Mouse (Mus musculus): ENCODE results near the gene Slc25a15. TPM values are rescaled to one million over a fixed set of nuclear protein-coding genes. Genes with fewer than 3 reads are reported as not detected.
A peak's percentile ranks its signal among the peaks of the same experiment; 100 is the strongest.

Slc25a15 gene
- total and polyA plus RNA-seq, 3 experiments = 11.1 to 18.2 (median 13.4) TPM

DNA sequence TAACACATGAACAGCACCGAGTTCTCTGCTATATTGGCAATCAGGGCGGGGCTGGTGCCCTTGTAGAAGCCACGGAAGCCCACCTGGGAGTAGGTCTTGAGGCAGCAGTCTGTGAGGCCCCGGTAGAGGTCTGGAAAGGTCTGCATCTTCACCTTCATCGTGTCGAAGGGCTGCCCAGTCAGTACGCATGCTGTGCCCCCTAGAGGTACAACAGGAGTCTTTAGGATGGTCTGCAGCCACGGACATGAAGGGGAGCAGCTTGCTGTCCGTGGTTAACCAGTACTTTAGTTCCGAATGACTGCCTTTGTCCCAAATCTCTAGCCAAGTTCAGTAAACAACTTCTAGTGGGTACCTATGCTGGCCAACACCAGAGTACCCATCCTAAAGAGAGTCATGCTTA, 8.5 kb downstream of the Slc25a15 start:
- Histone ChIP-seq H3K9me3 (replicated peaks) (no peaks in the 10 kb centered on the region), H3K4me1 (ENCODE audit: insufficient read depth, low read depth, low read length) (peaks cover 30% of the 10 kb centered on the region), H3K36me3 (replicated peaks) (peaks cover 89% of the 10 kb centered on the region), H3K27me3 (ENCODE audit: insufficient read depth, low read length) (no peaks in the 10 kb centered on the region), H3K4me3 (ENCODE audit: low read depth, low read length) (no peak overlapping the region)
- ATAC-seq (ENCODE audit: extremely low read depth, insufficient number of reproducible peaks, low FRiP score, poor library complexity, severe bottlenecking) (no peak), DNase-seq (ENCODE audit: low spot score) (no peak)
- no peak for TF ChIP-seq GATA1 (IDR thresholded peaks at IDR 0.05; ENCODE audit: borderline replicate concordance, low read length)
- TF ChIP-seq TAL1 (conservative IDR thresholded peaks at IDR 0.05; ENCODE audit: low read depth, low read length) = no peak
- TF ChIP-seq CTCF (IDR thresholded peaks at IDR 0.05; ENCODE audit: low read depth, low read length) = no peak
- TF ChIP-seq GATA2 (IDR thresholded peaks at IDR 0.05; ENCODE audit: borderline replicate concordance, low read depth, low read length) = no peak
- no peak for TF ChIP-seq POLR2AphosphoS5 (IDR thresholded peaks at IDR 0.05; ENCODE audit: insufficient replicate concordance, low read depth, low read length)

DNA sequence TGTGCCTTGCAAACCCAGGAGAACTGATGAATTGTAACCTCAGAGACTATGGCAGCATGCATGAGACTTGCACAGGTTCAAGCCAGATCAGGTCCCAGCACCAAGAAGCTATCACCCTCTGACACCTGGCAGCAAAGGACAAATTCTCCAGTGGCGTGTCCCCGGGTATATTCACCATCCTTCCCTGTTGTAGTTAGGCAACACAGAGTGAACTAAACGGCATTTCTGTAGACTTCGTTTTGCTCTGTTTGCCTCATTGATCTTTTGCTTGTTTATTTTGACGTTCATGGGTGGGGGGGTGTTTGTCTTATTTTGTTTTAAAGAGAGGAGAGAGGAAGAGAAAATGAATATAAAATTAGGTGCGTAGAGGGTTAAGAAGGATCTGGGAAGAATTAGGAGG, 13.2 kb downstream of the Slc25a15 start:
- Histone ChIP-seq H3K27me3 (ENCODE audit: insufficient read depth, low read length) (no peaks in the 10 kb centered on the region), H3K4me3 (ENCODE audit: low read depth, low read length) (no peak overlapping the region), H3K4me1 (ENCODE audit: insufficient read depth, low read depth, low read length) (peaks cover 6% of the 10 kb centered on the region; the same call in 1 of the 2 replicates), H3K36me3 (replicated peaks) (peaks cover 96% of the 10 kb centered on the region), H3K9me3 (replicated peaks) (no peaks in the 10 kb centered on the region)
- ATAC-seq (ENCODE audit: extremely low read depth, insufficient number of reproducible peaks, low FRiP score, poor library complexity, severe bottlenecking) = no peak
- TF ChIP-seq GATA1 (IDR thresholded peaks at IDR 0.05; ENCODE audit: borderline replicate concordance, low read length) (no peak), GATA2 (IDR thresholded peaks at IDR 0.05; ENCODE audit: borderline replicate concordance, low read depth, low read length) (no peak)
- DNase-seq (ENCODE audit: low spot score) = no peak

DNA sequence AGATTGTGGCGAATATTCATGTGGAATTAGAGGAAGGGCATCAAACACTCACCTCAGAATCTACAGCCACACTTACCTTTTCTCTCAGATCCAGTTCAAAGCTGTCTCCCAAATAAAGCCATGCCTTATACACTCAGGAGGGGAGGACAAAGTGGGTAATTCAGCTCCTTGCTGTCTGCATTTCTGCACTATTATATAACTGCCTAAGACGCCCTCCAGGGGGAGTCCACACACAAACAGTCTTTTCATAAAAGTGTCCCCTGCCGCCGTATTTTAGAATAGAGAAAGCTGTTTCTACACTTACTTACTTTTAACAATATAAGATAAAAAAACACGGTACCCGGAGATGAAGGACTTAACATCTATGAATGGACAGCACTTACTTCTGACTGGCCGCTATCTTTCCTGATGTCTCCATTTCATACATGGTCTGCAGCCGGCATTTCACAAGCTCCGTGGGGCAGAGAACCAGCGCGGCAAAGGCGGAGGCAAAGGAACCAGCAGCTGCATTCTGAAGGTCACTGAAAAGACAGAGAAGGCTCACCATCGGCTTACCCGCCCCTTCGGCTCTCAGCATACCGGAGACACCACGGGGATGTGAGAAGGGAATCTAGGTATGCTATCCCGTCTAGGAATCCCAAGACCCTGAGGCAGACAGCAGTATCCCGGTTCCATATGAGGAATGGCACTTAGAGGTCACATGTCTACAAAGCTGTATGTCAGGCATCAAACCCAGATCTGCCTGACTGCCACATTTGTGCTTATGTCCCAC, 15.4 kb downstream of the Slc25a15 start:
- no peaks in the 10 kb centered on the region for H3K27me3 ChIP-seq (ENCODE audit: insufficient read depth, low read length)
- TF ChIP-seq TAL1 (conservative IDR thresholded peaks at IDR 0.05; ENCODE audit: low read depth, low read length) = no peak
- no peak for TF ChIP-seq GATA1 (IDR thresholded peaks at IDR 0.05; ENCODE audit: borderline replicate concordance, low read length)
- TF ChIP-seq POLR2AphosphoS5 (IDR thresholded peaks at IDR 0.05; ENCODE audit: insufficient replicate concordance, low read depth, low read length) = no peak
- no peak for TF ChIP-seq CTCF (IDR thresholded peaks at IDR 0.05; ENCODE audit: low read depth, low read length)
- TF ChIP-seq GATA2 (IDR thresholded peaks at IDR 0.05; ENCODE audit: borderline replicate concordance, low read depth, low read length) = no peak
- H3K36me3 ChIP-seq (replicated peaks) = peaks cover 89% of the 10 kb centered on the region
- ATAC-seq (ENCODE audit: extremely low read depth, insufficient number of reproducible peaks, low FRiP score, poor library complexity, severe bottlenecking) = no peak
- no peak overlapping the region for H3K4me3 ChIP-seq (ENCODE audit: low read depth, low read length)
- H3K9me3 ChIP-seq (replicated peaks) = no peaks in the 10 kb centered on the region
- DNase-seq (ENCODE audit: low spot score) = no peak
- 0 out of 2 replicates have a peak, but pooled peaks cover 2% of the 10 kb centered on the region for H3K4me1 ChIP-seq (ENCODE audit: insufficient read depth, low read depth, low read length)

DNA sequence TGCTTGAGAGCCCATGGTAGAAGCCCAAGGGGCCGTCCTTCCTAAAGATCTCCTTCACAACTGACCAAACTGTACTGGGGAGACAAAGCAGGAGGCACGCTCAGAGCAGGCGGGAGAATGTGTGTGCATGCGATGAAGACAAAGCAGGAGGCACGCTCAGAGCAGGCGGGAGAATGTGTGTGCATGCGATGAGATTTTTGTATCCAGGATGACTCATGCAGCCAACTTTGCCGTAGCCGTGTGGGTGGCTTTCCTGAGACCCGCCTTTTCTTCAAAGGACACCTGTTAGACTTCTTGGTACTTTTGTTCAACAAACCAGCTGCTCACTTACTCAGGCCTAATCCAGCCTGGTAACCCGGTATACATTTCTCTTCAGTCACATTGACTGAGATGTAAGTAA, 17.5 kb downstream of the Slc25a15 start:
- H3K9me3 ChIP-seq (replicated peaks) = no peaks in the 10 kb centered on the region
- H3K4me1 ChIP-seq (ENCODE audit: insufficient read depth, low read depth, low read length) = 0 out of 2 replicates have a peak, but pooled peaks cover 2% of the 10 kb centered on the region
- TF ChIP-seq TAL1 (conservative IDR thresholded peaks at IDR 0.05; ENCODE audit: low read depth, low read length) = no peak
- no peak for TF ChIP-seq GATA2 (IDR thresholded peaks at IDR 0.05; ENCODE audit: borderline replicate concordance, low read depth, low read length)
- TF ChIP-seq GATA1 (IDR thresholded peaks at IDR 0.05; ENCODE audit: borderline replicate concordance, low read length) = no peak
- TF ChIP-seq POLR2AphosphoS5 (IDR thresholded peaks at IDR 0.05; ENCODE audit: insufficient replicate concordance, low read depth, low read length) = no peak
- TF ChIP-seq CTCF (IDR thresholded peaks at IDR 0.05; ENCODE audit: low read depth, low read length) = no peak
- ATAC-seq (ENCODE audit: extremely low read depth, insufficient number of reproducible peaks, low FRiP score, poor library complexity, severe bottlenecking) = no peak
- peaks cover 90% of the 10 kb centered on the region for H3K36me3 ChIP-seq (replicated peaks)
- no peak for DNase-seq (ENCODE audit: low spot score)
- no peaks in the 10 kb centered on the region for H3K27me3 ChIP-seq (ENCODE audit: insufficient read depth, low read length)
- H3K4me3 ChIP-seq (ENCODE audit: low read depth, low read length) = no peak overlapping the region

DNA sequence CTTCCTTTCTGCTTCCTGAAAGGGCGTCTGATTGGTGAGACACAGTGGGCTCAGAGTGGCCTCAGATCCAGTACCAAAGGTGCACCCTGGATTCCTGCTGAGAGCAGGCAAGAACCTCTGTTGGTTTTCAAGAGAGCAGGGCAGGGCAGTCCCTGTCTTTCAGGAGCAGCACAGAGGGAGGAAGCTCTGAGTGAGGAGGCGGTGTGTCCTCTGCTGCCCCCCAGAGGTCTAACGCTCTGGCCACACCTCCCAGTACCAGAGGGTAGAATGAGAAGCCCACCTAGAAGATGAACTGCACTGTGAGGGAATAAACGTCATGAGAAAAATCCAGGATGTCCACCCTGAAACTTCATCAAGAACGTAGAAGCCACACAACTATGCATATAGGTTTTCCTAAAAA, 21.5 kb downstream of the Slc25a15 start:
- Histone ChIP-seq H3K4me1 (ENCODE audit: insufficient read depth, low read depth, low read length) (no peaks in the 10 kb centered on the region), H3K9me3 (replicated peaks) (no peaks in the 10 kb centered on the region), H3K27me3 (ENCODE audit: insufficient read depth, low read length) (no peaks in the 10 kb centered on the region), H3K4me3 (ENCODE audit: low read depth, low read length) (no peak overlapping the region), H3K36me3 (replicated peaks) (peaks cover 78% of the 10 kb centered on the region)
- no peak for ATAC-seq (ENCODE audit: extremely low read depth, insufficient number of reproducible peaks, low FRiP score, poor library complexity, severe bottlenecking)
- no peak for TF ChIP-seq TAL1 (conservative IDR thresholded peaks at IDR 0.05; ENCODE audit: low read depth, low read length)
- TF ChIP-seq CTCF (IDR thresholded peaks at IDR 0.05; ENCODE audit: low read depth, low read length) = peak; percentile 50; the same call in 1 of the 2 replicates
- peak; percentile 34 for DNase-seq (ENCODE audit: low spot score)

DNA sequence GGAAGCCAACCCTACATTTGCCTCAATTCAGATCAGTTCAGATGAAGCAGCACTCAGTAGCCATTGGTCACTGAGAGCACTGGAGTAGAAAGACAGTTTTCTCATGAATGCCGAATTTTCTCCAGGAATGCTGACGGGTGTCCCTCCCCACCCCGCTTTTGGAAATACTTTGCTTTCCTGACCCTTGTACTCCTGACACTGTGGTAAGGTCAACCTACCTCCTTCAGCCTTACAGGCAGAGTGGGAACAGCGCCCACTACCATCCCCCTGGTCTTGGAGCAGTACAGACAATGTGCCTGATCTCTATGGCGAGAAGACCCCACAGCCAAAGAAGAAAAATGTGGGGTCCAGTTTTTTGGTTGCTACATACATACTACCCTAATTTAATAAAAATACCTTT, 22.1 kb downstream of the Slc25a15 start:
- no peak for DNase-seq (ENCODE audit: low spot score)
- Histone ChIP-seq H3K36me3 (replicated peaks) (peaks cover 75% of the 10 kb centered on the region), H3K4me1 (ENCODE audit: insufficient read depth, low read depth, low read length) (no peaks in the 10 kb centered on the region), H3K9me3 (replicated peaks) (no peaks in the 10 kb centered on the region), H3K27me3 (ENCODE audit: insufficient read depth, low read length) (no peaks in the 10 kb centered on the region), H3K4me3 (ENCODE audit: low read depth, low read length) (no peak overlapping the region)
- ATAC-seq (ENCODE audit: extremely low read depth, insufficient number of reproducible peaks, low FRiP score, poor library complexity, severe bottlenecking) = no peak
- TF ChIP-seq GATA1 (IDR thresholded peaks at IDR 0.05; ENCODE audit: borderline replicate concordance, low read length) (no peak), TAL1 (conservative IDR thresholded peaks at IDR 0.05; ENCODE audit: low read depth, low read length) (no peak), POLR2AphosphoS5 (IDR thresholded peaks at IDR 0.05; ENCODE audit: insufficient replicate concordance, low read depth, low read length) (no peak), GATA2 (IDR thresholded peaks at IDR 0.05; ENCODE audit: borderline replicate concordance, low read depth, low read length) (no peak), CTCF (IDR thresholded peaks at IDR 0.05; ENCODE audit: low read depth, low read length) (no peak)

Measured in G1E (cell line).